Mouse (Mus musculus): Measurements from ENCODE around the gene Spata1. TPM values are rescaled to one million over a fixed set of nuclear protein-coding genes. Genes with fewer than 3 reads are reported as not detected.

Spata1 gene
- 4.2 and 4.8 TPM in 2 replicates for polyA plus RNA-seq (2014; fragmentation: Nextera tagmentation; extraction: Ambion mirVana)

GRCm38 (mm10) chr3:146499431-146500002, at the start of gene Spata1, which contains the start of gene Gng5:
Gene Spata1 (minus strand): TSS chr3:146499753.
Gene Gng5 (plus strand): TSS chr3:146499807.
- peak within 1 kb of the TSS; percentile 96 for H3K9ac ChIP-seq
- H3K9me3 ChIP-seq (ENCODE audit: low read depth, low read length) = no peaks in the 10 kb centered on the region
- peak within 1 kb of the TSS; percentile 84 for H3K4me3 ChIP-seq (ENCODE audit: low read depth, low read length)
- peaks cover 18% of the 10 kb centered on the region for H3K36me3 ChIP-seq (ENCODE audit: insufficient read depth)
- H3K27me3 ChIP-seq (ENCODE audit: insufficient read depth, low read length) = no peaks in the 10 kb centered on the region
- H3K4me2 ChIP-seq = peak within 1 kb of the TSS; percentile 85
- TF ChIP-seq CTCF (IDR thresholded peaks at IDR 0.05; ENCODE audit: low read depth) = no peak
- peaks cover 8% of the 10 kb centered on the region; the same call in 1 of the 2 replicates for H3K4me1 ChIP-seq (ENCODE audit: insufficient read depth)
- WGBS = under 1% methylated on average over 79 of the region's 88 CpGs
- DNase-seq (peak; percentile 93), ATAC-seq (ENCODE audit: insufficient read depth) (peak; percentile 94)
- H3K27ac ChIP-seq (ENCODE audit: low read depth) = peak within 1 kb of the TSS; percentile 97

- H3K9ac ChIP-seq = no peak overlapping the region
- no peaks in the 10 kb centered on the region for H3K4me1 ChIP-seq (ENCODE audit: insufficient read depth)
- H3K9me3 ChIP-seq (ENCODE audit: low read depth, low read length) = no peaks in the 10 kb centered on the region
- no peak for TF ChIP-seq CTCF (IDR thresholded peaks at IDR 0.05; ENCODE audit: low read depth)
- H3K27me3 ChIP-seq (ENCODE audit: insufficient read depth, low read length) = no peaks in the 10 kb centered on the region
- H3K4me2 ChIP-seq = no peak overlapping the region
- H3K36me3 ChIP-seq (ENCODE audit: insufficient read depth) = no peaks in the 10 kb centered on the region
- DNase-seq (no peak), ATAC-seq (ENCODE audit: insufficient read depth) (no peak)
- no peak overlapping the region for H3K27ac ChIP-seq (ENCODE audit: low read depth)
- H3K4me3 ChIP-seq (ENCODE audit: low read depth, low read length) = no peak overlapping the region
- 18% methylated on average over 1 of the region's 1 CpGs for WGBS
These were observed 44.1 kb upstream of the Spata1 start for GRCm38 (mm10) chr3:146543632-146544031.

GRCm38 (mm10) chr3:146540521-146541273, 41.1 kb upstream of the Spata1 start:
- Histone ChIP-seq H3K4me1 (ENCODE audit: insufficient read depth) (no peaks in the 10 kb centered on the region), H3K4me3 (ENCODE audit: low read depth, low read length) (no peak overlapping the region), H3K4me2 (no peak overlapping the region), H3K9me3 (ENCODE audit: low read depth, low read length) (no peaks in the 10 kb centered on the region), H3K27me3 (ENCODE audit: insufficient read depth, low read length) (no peaks in the 10 kb centered on the region), H3K27ac (ENCODE audit: low read depth) (no peak overlapping the region), H3K9ac (no peak overlapping the region), H3K36me3 (ENCODE audit: insufficient read depth) (no peaks in the 10 kb centered on the region)
- no peak for TF ChIP-seq CTCF (IDR thresholded peaks at IDR 0.05; ENCODE audit: low read depth)
- WGBS = 34% methylated on average over 4 of the region's 4 CpGs
- ATAC-seq (ENCODE audit: insufficient read depth) = no peak
- DNase-seq = peak; percentile 9

GRCm38 (mm10) chr3:146534986-146535385, 35.4 kb upstream of the Spata1 start:
- Histone ChIP-seq H3K4me2 (no peak overlapping the region), H3K27me3 (ENCODE audit: insufficient read depth, low read length) (no peaks in the 10 kb centered on the region), H3K9me3 (ENCODE audit: low read depth, low read length) (no peaks in the 10 kb centered on the region), H3K4me3 (ENCODE audit: low read depth, low read length) (no peak overlapping the region), H3K36me3 (ENCODE audit: insufficient read depth) (no peaks in the 10 kb centered on the region), H3K9ac (no peak overlapping the region), H3K27ac (ENCODE audit: low read depth) (no peak overlapping the region), H3K4me1 (ENCODE audit: insufficient read depth) (no peaks in the 10 kb centered on the region)
- 63% methylated on average over 6 of the region's 6 CpGs for WGBS
- no peak for ATAC-seq (ENCODE audit: insufficient read depth)
- DNase-seq = no peak
- no peak for TF ChIP-seq CTCF (IDR thresholded peaks at IDR 0.05; ENCODE audit: low read depth)

DNA sequence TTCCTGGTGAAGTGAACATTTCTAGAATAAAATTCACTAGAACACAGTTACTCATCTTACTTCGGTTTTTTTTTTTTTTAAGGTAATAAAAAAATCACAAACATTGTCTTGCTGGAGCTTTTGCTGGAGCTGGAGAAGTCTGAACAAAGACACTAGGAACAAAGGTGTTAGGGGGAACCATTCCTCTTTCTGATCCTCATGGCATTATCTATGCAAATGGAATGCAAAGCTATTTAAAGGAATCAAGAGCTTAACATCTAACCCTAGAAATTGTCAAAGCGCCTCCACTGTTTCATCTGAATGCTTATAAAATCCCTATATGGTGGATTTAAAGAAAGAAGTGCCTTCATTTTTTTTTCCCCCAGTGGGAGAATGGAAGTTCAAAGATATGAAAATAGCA, 28.8 kb upstream of the Spata1 start:
- H3K4me2 ChIP-seq = no peak overlapping the region
- no peak for TF ChIP-seq CTCF (IDR thresholded peaks at IDR 0.05; ENCODE audit: low read depth)
- H3K4me3 ChIP-seq (ENCODE audit: low read depth, low read length) = no peak overlapping the region

GRCm38 (mm10) chr3:146521652-146522020, 22.1 kb upstream of the Spata1 start:
- Histone ChIP-seq H3K9me3 (ENCODE audit: low read depth, low read length) (no peaks in the 10 kb centered on the region), H3K9ac (peak overlapping the region; percentile 83), H3K4me1 (ENCODE audit: insufficient read depth) (no peaks in the 10 kb centered on the region), H3K4me3 (ENCODE audit: low read depth, low read length) (peak overlapping the region; percentile 74), H3K27me3 (ENCODE audit: insufficient read depth, low read length) (no peaks in the 10 kb centered on the region), H3K36me3 (ENCODE audit: insufficient read depth) (peaks cover 25% of the 10 kb centered on the region), H3K27ac (ENCODE audit: low read depth) (peak overlapping the region; percentile 98), H3K4me2 (peak overlapping the region; percentile 76)
- no peak for TF ChIP-seq CTCF (IDR thresholded peaks at IDR 0.05; ENCODE audit: low read depth)
- no peak for DNase-seq
- ATAC-seq (ENCODE audit: insufficient read depth) = no peak
- WGBS = 8% methylated on average over 8 of the region's 8 CpGs

More for the DNA sequence above, 28.8 kb upstream of the Spata1 start:
- no peak overlapping the region for H3K9ac ChIP-seq
- no peaks in the 10 kb centered on the region for H3K36me3 ChIP-seq (ENCODE audit: insufficient read depth)
- H3K9me3 ChIP-seq (ENCODE audit: low read depth, low read length) = no peaks in the 10 kb centered on the region
- H3K27me3 ChIP-seq (ENCODE audit: insufficient read depth, low read length) = no peaks in the 10 kb centered on the region
- WGBS = 45% methylated on average over 2 of the region's 2 CpGs
- ATAC-seq (ENCODE audit: insufficient read depth) (no peak), DNase-seq (no peak)
- H3K27ac ChIP-seq (ENCODE audit: low read depth) = no peak overlapping the region
- no peaks in the 10 kb centered on the region for H3K4me1 ChIP-seq (ENCODE audit: insufficient read depth)

Data from lung, embryonic 14.5 days (tissue).